8 mouse cellular contexts compared by ENCODE assay signal in genomic region chr4:130264698-130265349, GRCm38 (mm10). TPM values are rescaled to one million over a fixed set of nuclear protein-coding genes. Genes with fewer than 3 reads are reported as not detected.
DNase-seq lines count a peak whose midpoint lies in the region; ATAC-seq and TF ChIP-seq lines count a peak whose summit lies in the region.

No protein-coding gene starts in this region.

- H3K9me3 ChIP-seq in liver, embryonic 12.5 days (replicated peaks): no peaks in the 10 kb centered on the region
- H3K9me3 ChIP-seq in midbrain, embryonic 16.5 days (replicated peaks; ENCODE audit: control insufficient read depth, low read length, poor library complexity, severe bottlenecking): no peaks in the 10 kb centered on the region
- H3K9me3 ChIP-seq in stomach, postnatal 0 days (ENCODE audit: control insufficient read depth, low read length): no peaks in the 10 kb centered on the region

- intact Hi-C loops in left cerebral cortex, postnatal 25 days (cut with DNase I): loop anchor here (1.0 kb wide), 1 partner anchor 27 kb away; no protein-coding TSS in a partner anchor

- no peak overlapping the region for H3K4me2 ChIP-seq in liver, embryonic 12.5 days
- H3K4me2 ChIP-seq in midbrain, embryonic 16.5 days (ENCODE audit: low read length): no peak overlapping the region
- H3K4me2 ChIP-seq in stomach, postnatal 0 days (replicated peaks; ENCODE audit: low read depth): no peak overlapping the region

- H3K4me3 ChIP-seq in liver, embryonic 12.5 days: no peak overlapping the region
- H3K4me3 ChIP-seq in midbrain, embryonic 16.5 days (ENCODE audit: low read depth, low read length): no peak overlapping the region
- H3K4me3 ChIP-seq in stomach, postnatal 0 days (ENCODE audit: low read depth, low read length): no peak overlapping the region

- H3K36me3 ChIP-seq in liver, embryonic 12.5 days: no peaks in the 10 kb centered on the region
- H3K36me3 ChIP-seq in midbrain, embryonic 16.5 days (ENCODE audit: control insufficient read depth, insufficient read depth, low read length): no peaks in the 10 kb centered on the region
- no peaks in the 10 kb centered on the region; the same call in 1 of the 2 replicates for H3K36me3 ChIP-seq in stomach, postnatal 0 days (ENCODE audit: control insufficient read depth, insufficient read depth, low read length)

- peaks cover 33% of the 10 kb centered on the region for H3K4me1 ChIP-seq in liver, embryonic 12.5 days
- peaks cover 8% of the 10 kb centered on the region for H3K4me1 ChIP-seq in midbrain, embryonic 16.5 days (ENCODE audit: control insufficient read depth, insufficient read depth, low read length)
- H3K4me1 ChIP-seq in stomach, postnatal 0 days (replicated peaks; ENCODE audit: control insufficient read depth, insufficient read depth): no peaks in the 10 kb centered on the region

- H3K27me3 ChIP-seq in liver, embryonic 12.5 days (replicated peaks): peaks cover 65% of the 10 kb centered on the region
- no peaks in the 10 kb centered on the region for H3K27me3 ChIP-seq in midbrain, embryonic 16.5 days (ENCODE audit: control insufficient read depth, insufficient read depth, low read depth, low read length)
- no peaks in the 10 kb centered on the region for H3K27me3 ChIP-seq in stomach, postnatal 0 days (ENCODE audit: control insufficient read depth, insufficient read depth, low read length)

- peak; percentile 76 for DNase-seq in liver
- peak; percentile 83 for DNase-seq in cerebellum, adult 8-10 months
- peak; percentile 55 for DNase-seq in forelimb bud, embryonic 11.5 days (ENCODE audit: low read depth, low spot score)
- DNase-seq in induced T-regulatory cell, adult 2 months (ENCODE audit: low read depth): peak; percentile 54
- DNase-seq in left cerebral cortex, postnatal 25 days (ENCODE audit: low spot score in 2 of 2): peak; percentile 48 to 71
- DNase-seq in stomach, postnatal 0 days (ENCODE audit: low spot score): peak; percentile 78

- no peak overlapping the region for H3K27ac ChIP-seq in liver, embryonic 12.5 days
- H3K27ac ChIP-seq in midbrain, embryonic 16.5 days (ENCODE audit: low read length): no peak overlapping the region
- no peak overlapping the region for H3K27ac ChIP-seq in stomach, postnatal 0 days (replicated peaks)

- no peak for ATAC-seq in liver, embryonic 12.5 days
- ATAC-seq in midbrain, embryonic 16.5 days: 0 out of 2 replicates have a peak, but pooled peaks have one; percentile 32
- peak; percentile 11; the same call in 1 of the 2 replicates for ATAC-seq in stomach, postnatal 0 days (ENCODE audit: low FRiP score, low TSS enrichment)

- no peak for TF ChIP-seq EP300 in stomach, postnatal 0 days (optimal IDR thresholded peaks at IDR 0.05)

- no peak overlapping the region for H3K9ac ChIP-seq in liver, embryonic 12.5 days
- no peak overlapping the region for H3K9ac ChIP-seq in midbrain, embryonic 16.5 days (ENCODE audit: low read depth, low read length)
- H3K9ac ChIP-seq in stomach, postnatal 0 days (ENCODE audit: low read length): no peak overlapping the region

- 8% methylated on average over 24 of the region's 24 CpGs for WGBS in liver, embryonic 12.5 days (ENCODE audit: insufficient replicate concordance)
- 22% methylated on average over 23 of the region's 24 CpGs for WGBS in midbrain, embryonic 16.5 days
- WGBS in stomach, postnatal 0 days: 28% methylated on average over 24 of the region's 24 CpGs

- peak; percentile 80 for TF ChIP-seq CTCF in stomach, postnatal 0 days (IDR thresholded peaks at IDR 0.05; ENCODE audit: low read depth)

RNA-seq across cellular contexts. Expression of gene Serinc2, which starts 14.2 kb away (rescaled TPM):
- 1.7 and 3.1 TPM in 2 replicates for polyA plus RNA-seq in liver, embryonic 12.5 days (2016; fragmentation: Nextera tagmentation; extraction: Ambion mirVana)
- total RNA-seq in left cerebral cortex, postnatal 25 days (2021): 1 to 10 TPM; 4.3 to 8.6 TPM
- 29.6 and 39.9 TPM in 2 replicates for polyA plus RNA-seq in midbrain, embryonic 16.5 days (2015; fragmentation: Nextera tagmentation; extraction: Ambion mirVana)
- 137 and 142 TPM in 2 replicates for polyA plus RNA-seq in stomach, postnatal 0 days (2015; fragmentation: Nextera tagmentation; extraction: Ambion mirVana)

RNA-seq across cellular contexts. Expression of gene Gm853, which starts 42.6 kb away (rescaled TPM):
- not detected in 2 replicates for polyA plus RNA-seq in liver, embryonic 12.5 days (2016; fragmentation: Nextera tagmentation; extraction: Ambion mirVana)
- total RNA-seq in left cerebral cortex, postnatal 25 days (2021): under 1 TPM in 1 of 2 experiments, not detected in 1; 0.16 TPM
- polyA plus RNA-seq in midbrain, embryonic 16.5 days (2015; fragmentation: Nextera tagmentation; extraction: Ambion mirVana): 0.24 TPM in 1 of 2 replicates, not detected in the other
- polyA plus RNA-seq in stomach, postnatal 0 days (2015; fragmentation: Nextera tagmentation; extraction: Ambion mirVana): not detected in 2 replicates

RNA-seq across cellular contexts. Expression of gene Fabp3, which starts 43.6 kb away (rescaled TPM):
- 1.3 and 1.5 TPM in 2 replicates for polyA plus RNA-seq in liver, embryonic 12.5 days (2016; fragmentation: Nextera tagmentation; extraction: Ambion mirVana)
- total RNA-seq in left cerebral cortex, postnatal 25 days (2021): 100 to 1,000 TPM; 150 to 175 TPM
- 257 and 308 TPM in 2 replicates for polyA plus RNA-seq in midbrain, embryonic 16.5 days (2015; fragmentation: Nextera tagmentation; extraction: Ambion mirVana)
- polyA plus RNA-seq in stomach, postnatal 0 days (2015; fragmentation: Nextera tagmentation; extraction: Ambion mirVana): 74.2 and 83.8 TPM in 2 replicates

RNA-seq across cellular contexts. Expression of gene Gm10570, which starts 43.6 kb away (rescaled TPM):
- polyA plus RNA-seq in liver, embryonic 12.5 days (2016; fragmentation: Nextera tagmentation; extraction: Ambion mirVana): not detected in 2 replicates
- total RNA-seq in left cerebral cortex, postnatal 25 days (2021): 1 to 10 TPM in 1 of 2 experiments, under 1 TPM in 1; 0.80 to 1.7 TPM
- polyA plus RNA-seq in midbrain, embryonic 16.5 days (2015; fragmentation: Nextera tagmentation; extraction: Ambion mirVana): 1.1 and 1.5 TPM in 2 replicates
- not detected in 2 replicates for polyA plus RNA-seq in stomach, postnatal 0 days (2015; fragmentation: Nextera tagmentation; extraction: Ambion mirVana)

Comparison
In these comparisons a context has a peak if more than half of its experiments do, and no peak if none do; other contexts are left out.
1. RNA of gene Fabp3, which starts 43.6 kb away (polyA plus RNA-seq): 257 to 308 TPM in midbrain, embryonic 16.5 days and 74.2 to 83.8 TPM in stomach, postnatal 0 days; 1.3 to 1.5 TPM in liver, embryonic 12.5 days; every median in the first group is over 10 times any median in the second.
2. Peak in every context shown above with its lines, with median percentiles within 50 percentile points of each other: DNase-seq.